Mouse (Mus musculus): Measurements from ENCODE around the gene Phlpp1. TPM values are rescaled to one million over a fixed set of nuclear protein-coding genes. Genes with fewer than 3 reads are reported as not detected.
"Not testable (repeated sequence)": the region's sequence is repeated elsewhere in the genome, so short reads cannot be mapped to it uniquely, and the experiment has no call there.

The Phlpp1 gene
- total RNA-seq, 1 experiment from 2014 or later, result 21.5 TPM

- ATAC-seq (ENCODE audit: extremely low read depth, insufficient number of reproducible peaks, low FRiP score, poor library complexity, severe bottlenecking), result no peak
These were observed 105.7 kb downstream of the Phlpp1 start for GRCm38 (mm10) chr1:106277286-106277685.

DNA sequence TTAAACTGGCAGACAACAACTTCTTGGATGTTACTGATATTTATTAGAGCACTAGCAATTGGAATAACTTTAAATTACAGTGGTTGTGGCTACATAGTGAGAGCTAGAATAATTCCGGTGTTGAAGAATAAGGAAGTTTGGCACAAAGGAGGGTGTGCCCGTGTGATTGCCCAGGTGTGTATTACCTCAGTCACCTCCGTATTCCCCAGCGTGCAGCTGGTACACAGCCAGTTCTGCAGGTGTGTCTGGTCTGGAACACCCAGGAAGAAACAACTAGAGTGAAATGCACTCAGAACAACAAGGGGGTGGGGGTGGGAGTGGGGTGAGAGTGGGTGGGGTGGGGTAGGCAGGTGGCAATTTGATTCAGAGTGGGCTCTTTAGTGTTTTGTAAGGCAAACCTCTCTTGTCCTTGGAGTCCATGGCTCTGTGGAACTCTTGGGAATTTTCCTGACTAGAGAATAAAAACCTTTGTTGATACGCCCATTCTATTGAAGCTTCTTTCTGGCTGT, 107.1 kb downstream of the Phlpp1 start:
- ATAC-seq (ENCODE audit: extremely low read depth, insufficient number of reproducible peaks, low FRiP score, poor library complexity, severe bottlenecking), result no peak

DNA sequence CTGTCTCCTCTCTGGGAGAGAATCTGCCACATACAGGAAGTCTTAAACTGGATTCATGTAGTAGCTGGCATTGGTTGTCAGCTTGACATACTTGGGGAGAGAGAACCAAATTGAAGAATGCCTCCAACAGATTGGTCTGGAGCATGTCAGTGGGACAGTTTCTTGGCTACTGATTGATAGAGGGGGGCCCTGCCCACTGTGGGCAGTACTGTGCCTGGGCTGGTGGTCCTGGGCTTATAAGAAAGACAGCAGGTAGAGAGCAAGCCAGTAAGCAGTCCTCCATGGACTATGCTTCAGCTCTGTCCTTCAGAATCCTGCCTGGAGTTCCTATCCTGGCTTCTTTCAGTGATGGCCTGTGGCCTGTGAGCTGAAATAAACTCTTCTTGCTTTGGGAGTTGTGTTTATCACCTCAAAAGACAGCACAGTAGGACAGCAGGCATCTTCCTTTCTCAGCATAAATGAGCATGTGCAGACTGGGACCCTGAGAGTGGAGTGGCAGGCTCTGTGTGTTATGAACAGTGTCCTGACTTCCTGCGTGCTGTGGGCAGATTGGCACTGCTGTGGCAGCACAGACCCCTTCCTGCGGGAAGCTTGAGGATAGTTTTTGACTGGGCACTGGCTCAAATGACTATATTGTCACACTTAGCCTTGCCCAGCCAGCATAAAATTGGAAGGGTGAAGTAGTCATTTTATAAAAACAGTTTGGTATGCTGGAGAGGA, 108.0 kb downstream of the Phlpp1 start:
- no peak for ATAC-seq (ENCODE audit: extremely low read depth, insufficient number of reproducible peaks, low FRiP score, poor library complexity, severe bottlenecking)

- no peak for ATAC-seq (ENCODE audit: extremely low read depth, insufficient number of reproducible peaks, low FRiP score, poor library complexity, severe bottlenecking)
These were observed 108.8 kb downstream of the Phlpp1 start for GRCm38 (mm10) chr1:106280171-106280913.

- ATAC-seq (ENCODE audit: extremely low read depth, insufficient number of reproducible peaks, low FRiP score, poor library complexity, severe bottlenecking), result no peak
These were observed 115.3 kb downstream of the Phlpp1 start for GRCm38 (mm10) chr1:106286815-106287214.

DNA sequence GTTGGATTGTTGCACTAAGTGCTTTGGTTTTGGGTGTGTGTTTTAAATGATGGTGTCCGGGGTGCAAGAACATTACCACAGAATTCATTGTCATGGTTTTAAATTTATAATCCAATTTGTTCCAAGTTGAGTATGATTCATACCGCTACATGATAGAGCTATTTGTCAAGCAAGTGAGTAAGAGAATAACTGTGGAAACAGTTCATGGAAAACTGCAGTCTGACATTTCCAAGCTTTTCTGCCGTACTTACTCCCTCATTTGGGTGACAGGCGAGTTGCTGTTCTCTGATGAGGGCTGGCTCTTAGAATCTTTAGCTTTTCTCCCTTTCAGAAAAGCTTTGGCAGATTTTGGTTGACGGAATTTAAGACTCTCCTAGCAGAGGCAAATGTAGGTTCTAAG, 117.5 kb downstream of the Phlpp1 start:
- no peak for ATAC-seq (ENCODE audit: extremely low read depth, insufficient number of reproducible peaks, low FRiP score, poor library complexity, severe bottlenecking)

DNA sequence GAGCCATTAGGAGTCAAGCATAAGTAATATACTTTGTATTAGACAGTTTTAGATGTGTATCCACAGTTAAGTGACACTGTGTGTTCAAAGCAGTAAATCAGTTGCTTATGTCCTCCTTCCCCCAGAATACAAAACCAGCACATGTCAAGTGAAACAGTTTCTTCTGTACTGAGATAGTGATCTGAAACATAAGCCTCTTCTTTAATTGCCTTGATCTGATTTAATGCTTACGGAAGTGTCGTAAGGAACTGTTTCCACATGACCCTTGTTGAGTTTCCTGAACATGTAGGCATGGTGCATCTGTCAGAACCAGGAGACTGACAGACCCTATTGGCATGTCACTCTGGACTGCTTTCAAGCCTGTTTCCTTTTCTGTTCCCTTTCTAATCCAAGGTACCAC, 118.0 kb downstream of the Phlpp1 start:
- ATAC-seq (ENCODE audit: extremely low read depth, insufficient number of reproducible peaks, low FRiP score, poor library complexity, severe bottlenecking), result no peak

DNA sequence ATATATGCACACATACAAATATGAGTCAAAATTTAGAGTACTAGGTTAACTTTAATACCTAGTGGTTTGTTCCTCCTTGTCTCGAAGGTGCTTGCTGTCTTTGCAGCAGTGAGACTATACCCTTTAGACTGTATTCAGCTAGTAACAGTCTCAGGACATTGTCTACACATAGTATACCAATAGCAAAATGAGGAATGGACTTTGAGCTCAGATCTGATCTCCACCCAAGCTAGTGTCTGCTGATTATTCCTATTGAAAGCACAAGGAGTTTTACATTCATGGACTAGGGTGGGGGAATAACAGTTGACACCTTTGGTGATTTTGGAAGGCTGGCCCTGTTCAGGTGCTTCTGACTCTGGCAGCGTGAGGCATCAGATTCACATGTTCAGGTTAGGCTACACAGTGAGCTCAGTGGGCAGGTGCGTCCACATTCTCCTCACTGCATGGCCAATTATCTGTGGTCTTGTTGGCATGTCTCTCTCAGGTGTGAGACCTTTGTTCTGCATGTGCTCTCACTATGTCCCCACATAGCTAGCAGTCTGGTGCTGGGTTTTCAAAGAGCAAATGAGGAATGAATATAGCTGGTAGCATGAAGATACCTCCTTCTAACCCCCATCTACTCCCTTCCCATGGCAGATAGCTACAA, 138.0 kb downstream of the Phlpp1 start:
- 0 out of 2 replicates have a peak, but pooled peaks have one; percentile 6 for ATAC-seq (ENCODE audit: extremely low read depth, insufficient number of reproducible peaks, low FRiP score, poor library complexity, severe bottlenecking)

DNA sequence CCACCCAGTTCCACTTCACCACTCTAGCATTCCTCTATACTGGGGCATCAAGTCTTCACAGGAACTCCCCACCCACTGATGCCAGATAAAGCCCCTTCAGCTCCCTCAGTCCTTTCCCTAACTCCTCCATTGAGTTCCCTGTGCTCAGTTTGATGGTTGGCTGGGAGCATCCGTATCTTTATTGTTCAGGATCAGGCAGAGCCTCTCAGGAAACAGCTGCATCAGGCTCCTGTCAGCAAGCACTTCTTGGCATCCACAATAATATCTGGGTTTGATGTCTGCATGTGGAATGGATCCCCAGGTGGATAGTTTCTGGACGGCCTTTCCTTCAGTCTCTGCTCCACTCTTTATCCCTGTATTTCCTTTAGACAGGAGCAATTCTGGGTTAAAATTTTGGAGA, 138.7 kb downstream of the Phlpp1 start:
- no peak for ATAC-seq (ENCODE audit: extremely low read depth, insufficient number of reproducible peaks, low FRiP score, poor library complexity, severe bottlenecking)

DNA sequence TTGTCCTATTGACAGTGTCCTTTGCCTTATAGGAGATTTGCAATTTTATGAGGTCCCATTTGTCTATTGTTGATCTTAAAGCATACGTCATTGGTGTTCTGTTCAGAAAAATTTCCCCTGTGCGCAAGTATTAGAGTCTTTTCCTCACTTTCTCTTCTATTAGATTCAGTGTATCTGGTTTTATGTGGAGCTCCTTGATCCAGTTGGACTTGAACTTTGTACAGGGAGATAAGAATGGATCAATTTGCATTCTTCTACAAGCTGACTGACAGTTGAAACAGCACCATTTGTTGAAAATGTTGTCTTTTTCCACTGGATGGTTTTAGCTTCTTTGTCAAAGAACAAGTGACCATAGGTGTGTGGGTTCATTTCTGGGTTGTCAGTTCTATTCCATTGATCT, 140.3 kb downstream of the Phlpp1 start:
- not testable (repeated sequence) for ATAC-seq (ENCODE audit: extremely low read depth, insufficient number of reproducible peaks, low FRiP score, poor library complexity, severe bottlenecking)

DNA sequence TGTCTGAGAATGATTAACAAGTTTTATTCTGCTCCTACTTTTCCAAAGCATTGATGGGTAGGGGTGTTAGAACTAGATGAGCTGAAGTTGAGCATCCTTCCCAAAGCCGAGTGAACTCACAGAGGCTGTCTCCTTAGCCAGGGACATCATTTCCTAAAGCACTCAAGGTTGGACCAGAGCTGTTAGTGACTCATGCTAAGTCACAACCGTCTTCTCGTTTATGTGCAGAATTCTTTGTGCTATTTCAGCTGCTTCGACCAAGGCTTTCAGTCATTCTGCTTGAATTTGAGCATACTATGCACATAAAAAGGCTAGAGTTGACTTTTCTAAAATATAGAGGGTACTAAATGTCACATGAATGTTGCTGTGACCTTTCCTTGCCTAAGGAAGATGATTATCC, 142.9 kb downstream of the Phlpp1 start:
- no peak for ATAC-seq (ENCODE audit: extremely low read depth, insufficient number of reproducible peaks, low FRiP score, poor library complexity, severe bottlenecking)

GRCm38 (mm10) chr1:106316641-106317304, 145.2 kb downstream of the Phlpp1 start:
- no peak for ATAC-seq (ENCODE audit: extremely low read depth, insufficient number of reproducible peaks, low FRiP score, poor library complexity, severe bottlenecking)

DNA sequence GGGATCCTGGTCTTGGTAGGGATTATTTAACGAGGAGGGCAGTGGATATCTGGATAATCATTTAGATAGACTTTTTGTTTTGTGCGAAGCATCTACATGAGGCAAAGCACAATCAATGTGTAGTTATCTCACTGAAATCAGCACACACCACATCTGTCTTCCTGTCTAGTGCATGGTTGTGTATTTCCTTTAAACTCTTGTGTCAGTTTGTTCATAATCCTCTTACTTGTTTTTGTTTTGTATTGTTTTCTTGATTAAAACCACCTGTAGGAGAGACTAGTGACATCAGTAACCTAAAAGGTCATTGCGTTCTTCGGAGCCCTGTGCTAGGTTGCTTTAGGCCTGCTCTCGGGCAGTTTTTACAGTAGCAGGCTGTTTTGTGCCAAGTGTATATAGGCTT, 146.8 kb downstream of the Phlpp1 start:
- ATAC-seq (ENCODE audit: extremely low read depth, insufficient number of reproducible peaks, low FRiP score, poor library complexity, severe bottlenecking), result no peak

DNA sequence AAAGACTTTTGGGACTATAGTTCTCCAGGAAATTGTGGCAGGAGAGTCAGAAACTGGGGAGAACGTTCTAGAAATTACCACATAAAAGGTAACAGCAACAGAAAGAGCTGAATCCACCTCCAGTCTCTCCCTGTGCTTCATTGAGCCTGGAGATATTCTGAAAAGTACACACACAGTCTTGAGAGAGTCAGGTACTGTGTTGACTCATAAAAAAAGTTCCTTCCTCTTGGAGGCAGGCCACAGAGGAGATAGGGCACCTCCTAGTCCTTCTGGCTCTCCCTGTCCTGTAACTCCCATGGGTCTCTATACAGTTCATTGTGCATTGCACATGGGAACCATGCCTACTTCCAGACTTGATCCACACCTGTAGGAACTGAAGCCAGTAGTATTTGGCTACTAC, 149.0 kb downstream of the Phlpp1 start:
- ATAC-seq (ENCODE audit: extremely low read depth, insufficient number of reproducible peaks, low FRiP score, poor library complexity, severe bottlenecking), result no peak

DNA sequence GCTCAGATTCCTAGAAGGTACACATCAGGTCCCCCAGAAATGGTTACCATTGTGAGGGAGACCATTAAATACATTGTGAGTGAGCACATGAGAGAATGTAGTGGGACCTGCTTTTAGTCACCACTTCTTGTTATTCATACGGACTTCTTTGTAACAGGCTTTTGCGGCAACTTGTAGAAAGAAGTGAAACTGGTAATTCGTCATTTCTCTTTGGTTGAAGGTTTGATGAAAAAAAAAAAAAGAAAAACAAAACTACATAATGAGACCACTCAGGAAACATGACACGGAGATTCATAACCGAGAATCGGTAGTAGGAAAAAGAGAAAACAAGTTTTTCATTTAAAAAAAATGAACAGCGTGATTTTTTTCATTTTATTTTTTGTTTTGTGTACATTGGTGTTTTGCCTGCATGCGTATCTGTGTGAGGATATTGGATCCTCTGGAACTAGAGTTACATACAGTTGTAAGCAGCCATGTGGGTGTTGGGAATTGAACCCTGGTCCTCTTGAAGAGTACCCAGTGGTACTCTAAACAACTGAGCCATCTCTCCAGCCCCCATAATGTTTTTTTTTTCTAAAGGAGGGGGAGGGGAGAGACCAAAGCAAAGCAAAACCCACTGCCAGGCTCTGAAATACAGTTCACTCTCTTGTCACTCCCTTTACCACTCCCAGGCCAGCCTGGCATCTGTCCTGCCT, 150.0 kb downstream of the Phlpp1 start:
- peak; percentile 73 for ATAC-seq (ENCODE audit: extremely low read depth, insufficient number of reproducible peaks, low FRiP score, poor library complexity, severe bottlenecking)

DNA sequence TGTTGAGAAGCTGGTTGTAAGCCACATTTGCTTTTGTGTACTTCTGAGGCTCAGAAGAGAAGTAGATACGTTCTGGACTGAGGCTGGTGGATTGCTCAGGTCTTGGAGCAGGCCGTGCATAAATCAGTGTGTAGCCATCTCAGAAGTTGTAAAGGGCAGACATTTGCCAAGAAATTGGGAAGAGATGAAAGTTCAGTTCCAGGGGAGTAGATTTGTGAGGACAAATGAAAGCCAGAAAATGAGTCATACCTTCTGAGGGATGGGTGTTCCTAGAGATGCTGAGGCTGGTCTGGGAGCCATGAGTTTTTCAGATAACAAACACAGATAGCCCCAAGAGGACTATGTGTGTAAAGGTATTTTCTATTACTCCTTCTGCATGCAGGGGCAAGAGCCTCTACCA, 155.1 kb downstream of the Phlpp1 start:
- ATAC-seq (ENCODE audit: extremely low read depth, insufficient number of reproducible peaks, low FRiP score, poor library complexity, severe bottlenecking), result no peak

GRCm38 (mm10) chr1:106342100-106342499, 170.5 kb downstream of the Phlpp1 start:
- ATAC-seq (ENCODE audit: extremely low read depth, insufficient number of reproducible peaks, low FRiP score, poor library complexity, severe bottlenecking), result no peak

DNA sequence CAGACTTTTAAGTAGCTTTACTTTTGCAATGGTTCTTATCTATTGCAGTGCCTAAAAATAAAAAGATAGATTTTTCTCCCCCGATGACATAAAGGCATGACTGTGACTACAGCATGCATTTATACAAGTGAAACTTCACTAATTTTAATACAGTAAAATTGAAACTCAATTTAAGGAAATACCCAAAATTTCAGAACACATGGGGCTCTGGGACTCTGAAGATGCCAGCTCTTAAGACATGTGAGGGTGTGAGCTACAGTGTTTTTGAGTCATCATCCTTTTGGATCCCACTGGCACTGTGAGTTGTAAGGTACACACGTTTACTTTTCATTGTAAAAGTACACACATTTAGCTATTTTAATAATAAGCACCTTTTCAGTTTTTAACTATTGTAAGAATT, 173.7 kb downstream of the Phlpp1 start:
- no peak for ATAC-seq (ENCODE audit: extremely low read depth, insufficient number of reproducible peaks, low FRiP score, poor library complexity, severe bottlenecking)

DNA sequence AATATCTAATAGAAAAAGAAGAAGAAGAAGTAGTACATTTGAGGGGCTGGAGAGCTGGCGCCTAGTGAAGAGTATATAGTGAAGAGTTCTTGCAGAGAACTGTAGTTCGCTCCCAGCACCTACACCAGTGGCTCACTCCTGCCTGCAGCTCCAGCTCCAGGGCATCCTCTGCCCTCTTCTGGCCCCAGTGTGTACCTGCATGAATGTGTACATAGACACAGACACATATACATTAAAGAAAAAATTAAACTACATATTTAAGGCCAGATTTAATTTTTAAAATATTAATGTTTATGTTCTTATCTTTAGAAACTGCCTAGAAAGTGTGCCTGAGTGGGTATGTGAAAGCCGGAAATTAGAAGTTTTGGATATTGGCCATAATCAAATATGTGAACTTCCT, 175.2 kb downstream of the Phlpp1 start:
- no peak for ATAC-seq (ENCODE audit: extremely low read depth, insufficient number of reproducible peaks, low FRiP score, poor library complexity, severe bottlenecking)

Measured in neutrophil, adult 5-6 weeks (primary cell).